Mouse (Mus musculus) heart, embryonic 10.5 days (tissue): ENCODE measurements around the gene E2f2. TPM values are rescaled to one million over a fixed set of nuclear protein-coding genes. Genes with fewer than 3 reads are reported as not detected.
A peak's percentile ranks its signal among the peaks of the same experiment; 100 is the strongest.

Experiments
- DNase-seq: peaks from one replicate; pipeline ENCODE4 v3.0.0-alpha.2; 2017; ENCODE audit warnings: low spot score
- H3K27ac ChIP-seq: fragments of 300-500 bp; sonication (generic); 2 replicates; pipeline ENCODE4 v1.5.1; 2016; ENCODE audit warnings: mild to moderate bottlenecking
- H3K27me3 ChIP-seq: fragments of 300-500 bp; sonication (generic); 2 replicates; pipeline ENCODE4 v1.6.1; 2016; ENCODE audit warnings: mild to moderate bottlenecking; ENCODE audit not compliant: poor library complexity, insufficient read depth, severe bottlenecking
- H3K36me3 ChIP-seq: fragments of 300-500 bp; sonication (generic); 2 replicates; pipeline ENCODE4 v1.6.1; 2016; ENCODE audit warnings: mild to moderate bottlenecking, moderate library complexity
- H3K4me1 ChIP-seq: fragments of 300-500 bp; sonication (generic); 2 replicates; pipeline ENCODE4 v1.6.1; 2016; ENCODE audit warnings: mild to moderate bottlenecking
- H3K4me3 ChIP-seq: fragments of 300-500 bp; sonication (generic); 2 replicates; pipeline ENCODE4 v1.5.1; 2016; ENCODE audit warnings: mild to moderate bottlenecking, moderate library complexity
- H3K9me3 ChIP-seq: fragments of 300-500 bp; sonication (generic); 2 replicates; pipeline ENCODE4 v1.6.1; 2016; ENCODE audit warnings: mild to moderate bottlenecking, moderate library complexity
- WGBS: fragments of 180-500 bp; shearing (Covaris S2); methylation state at CpG from one replicate; pipeline ENCODE4 v1.1.7; 2016; 5-methylcytosine and 5-hydroxymethylcytosine counted together
- polyA plus RNA-seq: library from polyadenylated mRNA; unstranded; fragments of >200 nt; fragmentation: Nextera tagmentation; extraction: Ambion mirVana; gene quantifications from 2 replicates; pipeline ENCODE4 v1.2.1, GENCODE M21; 2016

E2f2 gene
- polyA plus RNA-seq, 1 experiment from 2014 or later: 6.3 TPM

DNA sequence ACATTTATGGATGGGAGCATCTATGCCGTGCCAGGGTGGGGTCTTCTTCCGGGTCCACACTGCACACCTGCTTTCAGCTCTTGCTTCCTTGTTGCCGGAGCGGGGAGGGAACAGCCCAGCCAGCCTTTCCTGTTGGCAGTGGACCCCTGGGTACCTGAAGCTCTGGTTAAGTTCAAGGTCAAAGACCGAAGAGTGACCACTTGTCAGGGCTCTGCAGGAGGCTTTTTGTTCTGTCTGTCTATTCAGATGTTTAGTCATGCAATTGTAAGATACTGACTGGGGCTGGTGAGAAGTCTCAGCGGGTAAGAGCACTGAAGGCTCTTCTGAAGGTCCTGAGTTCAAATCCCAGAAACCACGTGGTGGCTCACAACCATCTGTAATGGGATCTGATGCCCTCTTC is 26.7 kb downstream of the E2f2 start:
- Histone ChIP-seq H3K4me3 (no peak overlapping the region), H3K4me1 (peaks cover 22% of the 10 kb centered on the region), H3K27ac (no peak overlapping the region), H3K36me3 (0 out of 2 replicates have a peak, but pooled peaks cover 2% of the 10 kb centered on the region), H3K27me3 (peaks cover 19% of the 10 kb centered on the region), H3K9me3 (no peaks in the 10 kb centered on the region)
- no peak for DNase-seq
- WGBS: 77% methylated on average over 7 of the region's 7 CpGs

DNA sequence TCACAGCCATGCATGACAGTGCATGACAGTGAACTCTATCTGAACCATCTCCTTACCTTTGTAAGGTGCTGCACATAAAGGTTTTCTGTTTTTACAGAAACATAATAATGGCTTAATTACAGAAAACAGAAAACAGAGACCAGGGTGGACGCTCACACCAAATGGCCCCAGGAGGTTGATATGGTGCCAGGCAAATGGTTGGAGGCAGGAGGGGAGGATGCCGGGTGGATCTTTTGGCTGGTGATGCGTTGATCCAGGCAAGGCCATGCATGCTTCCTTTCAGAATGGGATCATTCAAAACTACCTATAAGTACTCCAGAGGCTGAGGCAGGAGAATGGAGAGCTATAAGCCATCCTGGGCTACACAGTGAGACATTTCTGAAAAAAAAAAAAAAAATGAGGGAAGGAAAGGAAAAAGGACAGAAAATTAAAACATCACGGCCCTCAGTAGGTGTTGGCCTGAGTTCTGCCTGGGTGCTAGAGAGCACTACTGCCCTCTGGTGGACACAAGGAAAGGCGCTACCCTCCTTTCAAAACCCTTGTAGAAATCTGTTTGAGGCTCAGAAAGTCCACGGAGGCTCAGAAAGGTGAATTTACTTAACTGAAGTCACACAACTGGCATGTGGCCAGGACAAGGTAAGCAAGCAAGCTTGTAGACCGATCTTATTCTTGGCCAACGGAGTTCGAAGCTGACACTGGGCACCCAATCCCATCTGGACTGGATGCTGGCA is 27.5 kb downstream of the E2f2 start:
- H3K27me3 ChIP-seq: peaks cover 25% of the 10 kb centered on the region
- no peaks in the 10 kb centered on the region for H3K36me3 ChIP-seq
- no peak overlapping the region for H3K27ac ChIP-seq
- 26% methylated on average over 9 of the region's 9 CpGs for WGBS
- H3K4me3 ChIP-seq: no peak overlapping the region
- DNase-seq: no peak
- H3K4me1 ChIP-seq: peaks cover 13% of the 10 kb centered on the region
- H3K9me3 ChIP-seq: no peaks in the 10 kb centered on the region

DNA sequence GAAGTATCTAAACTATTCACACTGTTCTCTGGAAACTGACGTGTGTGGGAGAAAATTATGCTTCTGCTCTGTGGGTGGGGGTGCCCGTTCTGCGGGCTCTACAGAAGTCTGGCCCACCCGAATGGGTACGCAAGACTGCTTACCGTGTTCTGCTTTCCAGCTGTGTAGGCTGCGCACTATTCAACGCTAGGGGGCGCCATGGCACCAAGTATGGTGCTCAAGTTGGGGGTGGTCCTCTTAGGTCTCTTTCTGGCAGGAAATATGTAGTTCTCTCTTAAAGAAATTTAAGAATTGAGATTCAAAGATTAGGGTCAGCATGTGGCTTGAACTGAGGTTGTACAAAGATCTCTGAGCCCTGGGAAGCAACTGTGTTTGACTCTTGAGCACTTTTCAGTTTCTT is 30.3 kb downstream of the E2f2 start:
- no peak overlapping the region for H3K27ac ChIP-seq
- no peak overlapping the region for H3K4me3 ChIP-seq
- 8% methylated on average over 9 of the region's 9 CpGs for WGBS

DNA sequence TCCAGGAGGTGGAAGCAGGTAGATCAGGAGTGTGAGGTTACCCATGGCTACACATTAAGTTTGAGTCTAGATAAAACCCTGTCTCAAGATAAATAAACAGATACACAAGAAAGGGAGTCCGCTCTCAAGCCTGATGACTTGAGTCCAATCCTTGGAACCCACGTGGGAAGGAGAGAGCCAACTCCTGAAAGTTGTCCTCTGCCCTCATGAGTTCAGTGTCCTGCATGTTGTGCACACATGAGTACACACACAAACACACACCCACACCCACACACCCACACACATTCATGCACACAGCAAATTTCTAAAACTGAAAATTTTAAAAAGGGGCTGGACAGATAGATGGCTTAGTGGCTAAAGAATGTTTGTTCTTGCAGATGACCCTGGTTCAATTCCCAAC is 32.6 kb downstream of the E2f2 start:
- no peaks in the 10 kb centered on the region for H3K36me3 ChIP-seq
- H3K27ac ChIP-seq: no peak overlapping the region
- no peaks in the 10 kb centered on the region for H3K9me3 ChIP-seq
- WGBS: 80% methylated on average over 2 of the region's 2 CpGs
- H3K4me1 ChIP-seq: peaks cover 33% of the 10 kb centered on the region
- peaks cover 42% of the 10 kb centered on the region for H3K27me3 ChIP-seq
- no peak for DNase-seq
- no peak overlapping the region for H3K4me3 ChIP-seq

More for the DNA sequence above, 30.3 kb downstream of the E2f2 start:
- peak; percentile 88 for DNase-seq
- H3K9me3 ChIP-seq: no peaks in the 10 kb centered on the region
- H3K36me3 ChIP-seq: no peaks in the 10 kb centered on the region
- peaks cover 31% of the 10 kb centered on the region for H3K27me3 ChIP-seq
- H3K4me1 ChIP-seq: peaks cover 22% of the 10 kb centered on the region

DNA sequence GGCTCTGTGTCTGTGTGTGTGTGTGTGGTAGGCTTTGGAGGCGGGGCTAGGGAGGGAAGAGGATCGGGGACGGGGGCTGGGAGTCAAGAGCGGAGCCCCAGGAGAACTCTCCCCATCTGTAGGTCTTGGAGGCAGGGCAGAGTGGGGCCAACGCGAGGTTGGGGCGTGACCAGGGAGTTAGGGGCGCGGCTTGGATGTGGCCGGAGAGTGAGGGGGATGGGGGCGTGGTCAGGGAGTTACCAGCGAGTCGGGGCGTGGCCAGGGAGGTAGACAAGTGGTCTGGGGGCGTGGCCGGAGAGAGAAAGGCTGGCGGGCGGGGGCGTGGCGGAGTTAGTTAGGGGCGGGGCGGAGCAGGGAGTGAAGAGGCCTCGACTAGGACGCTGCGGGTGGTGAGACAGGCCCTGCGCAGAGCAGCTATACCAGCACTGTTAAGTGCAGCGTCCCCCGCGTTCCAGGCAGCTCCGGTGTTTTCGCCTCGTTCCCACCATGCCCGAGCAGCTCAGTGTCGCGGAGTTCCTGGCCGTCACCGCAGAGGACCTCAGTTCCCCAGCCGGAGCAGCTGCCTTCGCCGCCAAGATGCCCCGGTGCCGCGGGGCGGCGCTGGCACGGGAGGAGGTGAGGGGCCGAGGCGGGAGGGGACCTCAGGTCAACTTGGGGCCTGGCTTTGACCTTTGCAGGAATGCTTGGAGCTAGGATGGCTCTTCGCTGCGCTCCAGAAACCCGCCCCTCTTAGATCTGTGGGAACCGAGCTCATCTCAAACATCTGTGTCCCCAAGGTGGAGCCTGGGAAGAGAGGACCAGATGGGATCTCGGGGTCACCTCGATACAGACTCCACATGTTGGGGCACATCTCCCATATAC is 34.1 kb downstream of the E2f2 start, which contains the start of gene Asap3:
TSS of gene Asap3 (plus strand) at position 333 of the 861 bp plus-strand sequence.
- peaks cover 33% of the 10 kb centered on the region for H3K4me1 ChIP-seq
- peaks cover 35% of the 10 kb centered on the region for H3K27me3 ChIP-seq
- peak within 1 kb of the TSS; percentile 84 for H3K27ac ChIP-seq
- peak; percentile 100 for DNase-seq
- under 1% methylated on average over 54 of the region's 54 CpGs for WGBS
- H3K4me3 ChIP-seq: peak within 1 kb of the TSS; percentile 81
- H3K36me3 ChIP-seq: no peaks in the 10 kb centered on the region
- no peaks in the 10 kb centered on the region for H3K9me3 ChIP-seq

DNA sequence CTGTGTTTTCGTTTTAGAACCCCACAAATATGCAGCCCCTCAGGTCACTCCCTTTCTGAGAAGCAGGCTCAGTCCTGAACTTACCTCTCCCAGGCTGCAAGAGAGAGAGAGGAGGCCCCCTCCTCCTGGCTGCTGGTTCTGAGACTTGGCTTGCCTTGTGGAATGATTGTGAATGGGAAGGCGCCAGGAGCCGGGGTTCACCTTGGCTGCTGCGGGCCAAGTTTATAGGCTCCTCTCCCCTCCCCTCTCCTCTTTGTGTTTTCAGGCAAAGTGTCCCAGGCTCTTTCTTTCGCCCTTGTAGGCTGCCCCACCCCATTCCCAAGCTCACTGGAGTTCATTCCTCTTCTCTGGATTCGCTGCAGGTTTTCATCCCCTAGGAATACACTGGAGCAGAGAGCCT is 34.7 kb downstream of the E2f2 start:
- H3K27ac ChIP-seq: peak overlapping the region; percentile 84; the same call in 1 of the 2 replicates
- no peaks in the 10 kb centered on the region for H3K9me3 ChIP-seq
- peaks cover 33% of the 10 kb centered on the region for H3K4me1 ChIP-seq
- no peaks in the 10 kb centered on the region for H3K36me3 ChIP-seq
- peak overlapping the region; percentile 81 for H3K4me3 ChIP-seq
- no peak for DNase-seq
- peaks cover 32% of the 10 kb centered on the region for H3K27me3 ChIP-seq
- WGBS: 6% methylated on average over 6 of the region's 6 CpGs

DNA sequence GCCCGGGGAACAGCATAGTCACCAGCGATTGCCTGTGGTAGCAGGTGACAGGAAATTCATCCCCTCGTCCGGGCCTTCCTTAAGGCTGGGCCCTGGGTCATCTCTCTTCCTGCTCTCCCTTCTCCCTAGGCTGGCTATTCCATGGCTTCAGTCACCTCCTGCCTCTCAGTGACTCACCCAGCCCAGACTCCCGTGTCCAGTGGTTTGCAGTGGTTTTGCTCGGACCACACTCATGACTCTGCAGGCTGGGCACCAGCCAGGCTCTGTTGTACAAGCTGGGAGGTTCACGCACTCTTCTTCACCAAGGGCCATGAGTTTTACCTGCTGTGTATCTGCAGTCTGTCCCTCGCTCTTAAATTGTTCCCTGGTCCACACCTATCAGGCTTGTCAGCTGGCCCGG is 38.7 kb downstream of the E2f2 start:
- Histone ChIP-seq H3K27me3 (peaks cover 26% of the 10 kb centered on the region), H3K36me3 (no peaks in the 10 kb centered on the region), H3K9me3 (no peaks in the 10 kb centered on the region), H3K27ac (no peak overlapping the region), H3K4me3 (no peak overlapping the region), H3K4me1 (peaks cover 42% of the 10 kb centered on the region)
- no peak for DNase-seq
- WGBS: 74% methylated on average over 9 of the region's 9 CpGs

DNA sequence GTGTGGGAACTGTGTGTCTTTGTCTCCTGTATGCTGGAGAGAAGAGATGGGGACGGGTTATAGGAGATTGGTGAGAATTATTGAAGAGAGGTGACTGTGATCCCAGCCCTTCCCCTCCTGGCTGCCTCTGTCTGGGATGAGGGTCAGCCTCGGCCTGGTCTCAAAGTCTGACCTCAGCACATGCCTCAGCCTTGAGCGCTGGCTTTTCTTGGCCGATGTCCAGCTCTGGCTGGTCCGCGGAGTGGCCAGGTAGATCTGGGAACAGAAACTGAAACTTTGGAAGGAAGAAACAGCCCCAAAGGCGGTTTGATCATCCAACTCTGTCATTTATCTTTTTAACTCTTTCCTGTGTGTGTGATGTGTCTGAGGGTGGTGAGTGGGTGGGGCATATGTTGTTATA is 41.4 kb downstream of the E2f2 start:
- Histone ChIP-seq H3K27me3 (peaks cover 17% of the 10 kb centered on the region), H3K36me3 (no peaks in the 10 kb centered on the region), H3K4me1 (peaks cover 30% of the 10 kb centered on the region), H3K27ac (no peak overlapping the region), H3K4me3 (no peak overlapping the region), H3K9me3 (no peaks in the 10 kb centered on the region)
- DNase-seq: no peak
- WGBS: 80% methylated on average over 7 of the region's 7 CpGs

DNA sequence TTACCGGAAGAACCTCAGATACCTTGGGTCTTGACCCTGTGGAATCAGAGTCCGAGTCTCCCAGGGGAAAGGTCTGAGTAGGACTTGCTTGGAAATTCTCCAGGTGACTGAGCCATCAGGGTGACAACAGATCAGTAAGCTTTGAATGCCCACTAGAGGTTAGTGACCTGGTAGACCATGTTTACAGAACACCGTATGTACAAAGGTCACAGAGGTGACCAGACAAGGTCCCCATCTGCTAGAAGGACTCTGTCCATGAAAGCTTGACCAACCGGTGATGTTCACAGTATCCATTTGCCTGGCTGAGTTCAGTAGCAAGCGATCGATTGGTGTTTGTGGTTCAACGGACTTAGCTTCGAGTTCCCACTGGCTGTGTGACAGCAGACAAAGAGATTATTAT is 42.6 kb downstream of the E2f2 start:
- H3K27me3 ChIP-seq: peaks cover 27% of the 10 kb centered on the region
- H3K27ac ChIP-seq: peak overlapping the region; percentile 10; the same call in 1 of the 2 replicates
- peaks cover 35% of the 10 kb centered on the region for H3K4me1 ChIP-seq
- no peaks in the 10 kb centered on the region for H3K36me3 ChIP-seq
- H3K4me3 ChIP-seq: no peak overlapping the region
- no peaks in the 10 kb centered on the region for H3K9me3 ChIP-seq
- WGBS: 85% methylated on average over 8 of the region's 8 CpGs
- DNase-seq: no peak

DNA sequence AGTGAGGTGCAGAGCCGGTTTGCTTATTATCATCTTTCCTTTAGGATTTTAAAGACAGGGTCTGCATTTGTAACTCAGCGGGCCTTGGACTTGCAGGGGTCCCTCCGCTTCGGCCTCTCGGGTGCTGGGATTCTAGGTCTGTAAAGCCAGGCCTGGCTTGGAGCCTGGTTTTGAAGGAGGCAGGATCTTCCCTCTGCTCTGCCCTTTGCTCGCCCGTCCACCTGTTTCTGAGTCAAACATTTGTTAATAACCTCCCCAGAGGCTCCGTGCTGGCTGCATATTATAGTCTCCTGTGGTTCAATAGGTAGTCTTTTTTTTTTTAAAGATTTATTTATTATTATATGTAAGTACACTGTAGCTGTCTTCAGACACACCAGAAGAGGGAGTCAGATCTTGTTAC is 43.4 kb downstream of the E2f2 start:
- no peaks in the 10 kb centered on the region for H3K36me3 ChIP-seq
- H3K4me1 ChIP-seq: peaks cover 42% of the 10 kb centered on the region
- no peak overlapping the region for H3K4me3 ChIP-seq
- DNase-seq: no peak
- peaks cover 32% of the 10 kb centered on the region for H3K27me3 ChIP-seq
- no peak overlapping the region for H3K27ac ChIP-seq
- no peaks in the 10 kb centered on the region for H3K9me3 ChIP-seq
- 81% methylated on average over 8 of the region's 8 CpGs for WGBS

DNA sequence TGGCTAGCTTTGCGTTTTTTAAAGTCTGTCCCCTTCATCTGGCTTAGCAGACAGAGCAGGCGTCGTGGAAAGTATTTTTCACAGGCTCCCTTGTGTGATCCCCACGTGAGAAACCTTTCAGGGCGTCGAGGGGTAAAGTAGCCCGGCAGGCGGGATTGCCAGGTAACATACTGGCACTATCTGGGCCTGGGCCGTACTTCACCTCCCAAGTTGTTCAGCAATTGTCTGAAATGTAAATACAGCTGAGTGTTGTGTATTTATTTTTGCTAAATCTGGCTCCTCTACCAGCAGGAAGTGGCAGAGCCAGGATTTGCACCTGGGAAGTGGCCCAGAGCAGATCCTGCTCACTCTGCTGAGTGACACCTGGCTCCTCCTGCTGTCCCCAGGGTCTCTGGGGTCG is 44.9 kb downstream of the E2f2 start:
- Histone ChIP-seq H3K9me3 (no peaks in the 10 kb centered on the region), H3K4me1 (peaks cover 46% of the 10 kb centered on the region), H3K36me3 (no peaks in the 10 kb centered on the region), H3K27me3 (peaks cover 40% of the 10 kb centered on the region), H3K27ac (no peak overlapping the region), H3K4me3 (no peak overlapping the region)
- WGBS: 52% methylated on average over 10 of the region's 10 CpGs
- no peak for DNase-seq

DNA sequence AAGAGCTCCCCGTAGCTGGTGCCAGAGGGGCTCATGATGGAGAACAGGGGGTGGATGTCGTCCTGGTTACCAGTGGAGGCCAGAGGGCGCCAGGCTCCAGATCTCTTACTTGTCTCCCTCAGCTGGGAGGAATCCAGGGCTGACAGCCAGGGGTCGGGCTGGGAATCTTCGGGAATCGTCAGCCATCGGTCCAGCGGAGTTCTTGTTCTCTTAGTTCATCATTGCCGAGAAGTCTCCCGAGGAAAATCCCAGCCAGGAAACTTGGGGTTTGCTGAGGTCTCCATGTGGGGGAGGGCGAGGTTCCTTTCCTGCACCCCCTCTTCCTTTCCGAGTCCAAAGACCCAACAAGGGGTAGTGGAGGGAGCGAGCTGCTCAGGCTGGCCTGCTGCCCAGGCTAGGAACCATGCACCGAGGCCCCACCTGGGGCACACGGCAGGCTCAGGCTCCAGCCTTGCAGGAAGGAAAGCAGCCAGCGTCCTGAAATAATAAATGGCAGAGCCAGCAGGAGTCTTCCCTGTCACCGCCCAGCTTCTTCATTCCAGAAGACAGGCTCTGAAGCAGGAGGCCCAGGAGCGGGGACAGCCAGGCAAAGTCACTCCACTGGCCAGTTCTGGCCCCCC is 46.5 kb downstream of the E2f2 start:
- no peak for DNase-seq
- peak overlapping the region; percentile 74 for H3K27ac ChIP-seq
- peak overlapping the region; percentile 38 for H3K4me3 ChIP-seq
- peaks cover 38% of the 10 kb centered on the region for H3K4me1 ChIP-seq
- no peaks in the 10 kb centered on the region for H3K36me3 ChIP-seq
- WGBS: 11% methylated on average over 18 of the region's 18 CpGs
- H3K9me3 ChIP-seq: no peaks in the 10 kb centered on the region
- peaks cover 40% of the 10 kb centered on the region for H3K27me3 ChIP-seq
